ENCODE assay signal across 14 mouse cellular contexts in the genomic region with DNA sequence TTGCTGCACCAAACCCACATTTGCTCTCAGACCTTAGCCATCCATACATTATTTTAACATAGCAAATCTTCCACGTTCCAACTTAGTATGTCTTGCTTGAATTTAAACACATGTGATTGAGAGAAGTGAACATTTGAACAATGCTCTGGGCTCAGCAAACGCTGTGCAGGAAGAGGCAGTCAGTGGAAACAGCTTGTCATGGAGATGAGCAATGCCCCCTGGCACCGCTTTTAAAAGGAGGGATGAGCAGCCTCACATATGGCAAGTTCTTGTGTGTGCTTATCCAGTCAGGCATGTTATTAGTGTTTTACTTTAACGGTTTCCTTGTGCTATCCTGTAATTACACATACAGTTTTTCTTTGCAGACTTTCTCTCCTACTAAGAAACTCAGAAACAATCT. TPM values are rescaled to one million over a fixed set of nuclear protein-coding genes. Genes with fewer than 3 reads are reported as not detected.
DNase-seq lines count a peak whose midpoint lies in the region; ATAC-seq and TF ChIP-seq lines count a peak whose summit lies in the region.
"Had no signal": no experiment of that assay in that cellular context is flagged by ENCODE, and none has a peak within 500 bp of the region (broad histone marks: within the 10 kb centered on the region; RNA-seq: fewer than 3 reads in every experiment).

No protein-coding gene starts in this region.

- WGBS in hindbrain, embryonic 12.5 days, result 46% methylated on average over 4 of the region's 4 CpGs
- WGBS in hindbrain, embryonic 10.5 days, result 68% methylated on average over 4 of the region's 4 CpGs
- 39% methylated on average over 4 of the region's 4 CpGs for WGBS in midbrain, postnatal 0 days
- 42% methylated on average over 4 of the region's 4 CpGs for WGBS in midbrain, embryonic 16.5 days

- H3K9me3 ChIP-seq in hindbrain, embryonic 12.5 days (replicated peaks), result no peaks in the 10 kb centered on the region
- H3K9me3 ChIP-seq in hindbrain, embryonic 10.5 days, result no peaks in the 10 kb centered on the region
- H3K9me3 ChIP-seq in midbrain, postnatal 0 days (ENCODE audit: low read length), result no peaks in the 10 kb centered on the region
- no peaks in the 10 kb centered on the region for H3K9me3 ChIP-seq in midbrain, embryonic 16.5 days (replicated peaks; ENCODE audit: control insufficient read depth, low read length, poor library complexity, severe bottlenecking)
- H3K9me3 ChIP-seq: heart, embryonic 13.5 days; liver, embryonic 12.5 days; midbrain, embryonic 12.5 days had no signal

- H3K27me3 ChIP-seq in hindbrain, embryonic 12.5 days, result no peaks in the 10 kb centered on the region
- H3K27me3 ChIP-seq in hindbrain, embryonic 10.5 days (ENCODE audit: insufficient read depth, poor library complexity, severe bottlenecking), result no peaks in the 10 kb centered on the region
- H3K27me3 ChIP-seq in midbrain, postnatal 0 days (ENCODE audit: insufficient read depth, low read length), result no peaks in the 10 kb centered on the region
- H3K27me3 ChIP-seq in midbrain, embryonic 16.5 days (ENCODE audit: control insufficient read depth, insufficient read depth, low read depth, low read length), result no peaks in the 10 kb centered on the region
- H3K27me3 ChIP-seq: heart, embryonic 13.5 days; liver, embryonic 12.5 days; midbrain, embryonic 12.5 days had no signal

- no peak overlapping the region for H3K9ac ChIP-seq in hindbrain, embryonic 12.5 days
- H3K9ac ChIP-seq in midbrain, postnatal 0 days (replicated peaks; ENCODE audit: low read length, poor library complexity, severe bottlenecking), result no peak overlapping the region
- H3K9ac ChIP-seq in midbrain, embryonic 16.5 days (ENCODE audit: low read depth, low read length), result no peak overlapping the region
- H3K9ac ChIP-seq: heart, embryonic 13.5 days; liver, embryonic 12.5 days; midbrain, embryonic 12.5 days had no signal

- H3K4me1 ChIP-seq in hindbrain, embryonic 12.5 days, result peaks cover 17% of the 10 kb centered on the region
- H3K4me1 ChIP-seq in hindbrain, embryonic 10.5 days (replicated peaks), result 0 out of 2 replicates have a peak, but pooled peaks cover 7% of the 10 kb centered on the region
- H3K4me1 ChIP-seq in midbrain, postnatal 0 days (ENCODE audit: insufficient read depth, low read length), result 0 out of 2 replicates have a peak, but pooled peaks cover 2% of the 10 kb centered on the region
- peaks cover 18% of the 10 kb centered on the region for H3K4me1 ChIP-seq in midbrain, embryonic 16.5 days (ENCODE audit: control insufficient read depth, insufficient read depth, low read length)
- H3K4me1 ChIP-seq: liver, embryonic 12.5 days had no signal

- DNase-seq in hindbrain, embryonic 10.5 days (ENCODE audit: low spot score), result no peak
- DNase-seq in midbrain, postnatal 0 days (ENCODE audit: low spot score), result peak; percentile 67
- DNase-seq in cerebellum, postnatal 10 days, result peak; percentile 70 to 78
- no peak for DNase-seq in B cell, adult 2 months
- DNase-seq in gastrocnemius, postnatal 14 days, result no peak
- DNase-seq: gastrocnemius, postnatal 25 days; lung, postnatal 10 days; right cerebral cortex, postnatal 25 days had no signal

- no peak overlapping the region for H3K4me2 ChIP-seq in hindbrain, embryonic 12.5 days (replicated peaks)
- no peak overlapping the region for H3K4me2 ChIP-seq in midbrain, postnatal 0 days (ENCODE audit: low read depth, low read length, poor library complexity, severe bottlenecking)
- no peak overlapping the region for H3K4me2 ChIP-seq in midbrain, embryonic 16.5 days (ENCODE audit: low read length)
- H3K4me2 ChIP-seq: heart, embryonic 13.5 days; liver, embryonic 12.5 days; midbrain, embryonic 12.5 days had no signal

- 0 out of 2 replicates have a peak, but pooled peaks have one; percentile 66 for ATAC-seq in hindbrain, embryonic 12.5 days (ENCODE audit: low FRiP score)
- ATAC-seq in midbrain, postnatal 0 days (ENCODE audit: low FRiP score), result no peak
- ATAC-seq in midbrain, embryonic 16.5 days, result no peak
- ATAC-seq: liver, embryonic 12.5 days had no signal

- no peak overlapping the region for H3K4me3 ChIP-seq in hindbrain, embryonic 12.5 days
- no peak overlapping the region for H3K4me3 ChIP-seq in hindbrain, embryonic 10.5 days
- no peak overlapping the region for H3K4me3 ChIP-seq in midbrain, postnatal 0 days (ENCODE audit: low read depth, low read length)
- no peak overlapping the region for H3K4me3 ChIP-seq in midbrain, embryonic 16.5 days (ENCODE audit: low read depth, low read length)
- H3K4me3 ChIP-seq: heart, embryonic 13.5 days; liver, embryonic 12.5 days; midbrain, embryonic 12.5 days had no signal

- no peak for TF ChIP-seq CTCF in midbrain, postnatal 0 days (IDR thresholded peaks at IDR 0.05)

- intact Hi-C loops in gastrocnemius, postnatal 14 days (cut with DNase I; ENCODE audit: low total_unique reads), result no loop called here

- H3K36me3 ChIP-seq in hindbrain, embryonic 12.5 days, result no peaks in the 10 kb centered on the region
- H3K36me3 ChIP-seq in hindbrain, embryonic 10.5 days, result no peaks in the 10 kb centered on the region
- no peaks in the 10 kb centered on the region for H3K36me3 ChIP-seq in midbrain, postnatal 0 days (ENCODE audit: insufficient read depth, low read length)
- H3K36me3 ChIP-seq in midbrain, embryonic 16.5 days (ENCODE audit: control insufficient read depth, insufficient read depth, low read length), result no peaks in the 10 kb centered on the region
- H3K36me3 ChIP-seq: heart, embryonic 13.5 days; liver, embryonic 12.5 days; midbrain, embryonic 12.5 days had no signal

- peak overlapping the region; percentile 40; the same call in 1 of the 2 replicates for H3K27ac ChIP-seq in hindbrain, embryonic 12.5 days
- no peak overlapping the region for H3K27ac ChIP-seq in hindbrain, embryonic 10.5 days
- H3K27ac ChIP-seq in midbrain, postnatal 0 days (ENCODE audit: low read depth, low read length), result no peak overlapping the region
- no peak overlapping the region for H3K27ac ChIP-seq in midbrain, embryonic 16.5 days (ENCODE audit: low read length)
- H3K27ac ChIP-seq: heart, embryonic 13.5 days; kidney, postnatal 0 days; liver, embryonic 12.5 days had no signal

RNA-seq across cellular contexts. Expression of gene Map2, which starts 46.4 kb away (rescaled TPM):
- polyA plus RNA-seq in hindbrain, embryonic 12.5 days (2016; fragmentation: Nextera tagmentation; extraction: Ambion mirVana), result 365 and 405 TPM in 2 replicates
- polyA plus RNA-seq in hindbrain, embryonic 10.5 days (2016; fragmentation: Nextera tagmentation; extraction: Ambion mirVana), result 78.8 and 164 TPM in 2 replicates
- total RNA-seq in midbrain, postnatal 0 days (2014; rRNA removed), result 1,392 and 1,504 TPM in 2 replicates
- 292 and 341 TPM in 2 replicates for polyA plus RNA-seq in midbrain, postnatal 0 days (2015; fragmentation: Nextera tagmentation; extraction: Ambion mirVana)
- polyA plus RNA-seq in midbrain, embryonic 16.5 days (2015; fragmentation: Nextera tagmentation; extraction: Ambion mirVana), result 430 and 474 TPM in 2 replicates
- total RNA-seq in gastrocnemius, postnatal 14 days (2021), result 1 to 10 TPM; 4.0 to 5.2 TPM

Comparison
In these comparisons a context has a peak if more than half of its experiments do, and no peak if none do; other contexts are left out.
1. DNase-seq: peak in midbrain, postnatal 0 days (single experiment) and cerebellum, postnatal 10 days (2 of 2); none in hindbrain, embryonic 10.5 days (single experiment), B cell, adult 2 months (0 of 2) and gastrocnemius, postnatal 14 days (single experiment).